Comparison of ENCODE assay signal across 12 mouse cellular contexts in genomic region chr8:111584946-111585345, GRCm38 (mm10). TPM values are rescaled to one million over a fixed set of nuclear protein-coding genes. Genes with fewer than 3 reads are reported as not detected.
DNase-seq lines count a peak whose midpoint lies in the region; ATAC-seq lines count a peak whose summit lies in the region.
"Had no signal": no experiment of that assay in that cellular context is flagged by ENCODE, and none has a peak within 500 bp of the region (broad histone marks: within the 10 kb centered on the region; RNA-seq: fewer than 3 reads in every experiment).

No protein-coding gene starts in this region.

- DNase-seq in heart, adult 9 months (ENCODE audit: low spot score in 2 of 2) = peak; percentile 29 to 35
- no peak for DNase-seq in heart, postnatal 4 days
- peak; percentile 42 for DNase-seq in CD4-positive, CD25-positive, alpha-beta regulatory T cell, adult 2 months (ENCODE audit: low read depth, low spot score)
- peak; percentile 65 for DNase-seq in lung, postnatal 36 days
- no peak for DNase-seq in cerebellum, postnatal 14 days
- no peak for DNase-seq in right cerebral cortex, postnatal 36 days (ENCODE audit: low spot score in 2 of 2)
- DNase-seq: cerebellum, adult 8-10 months; kidney, adult 18-20 months; layer of hippocampus, postnatal 36 days; right cerebral cortex, postnatal 4 days had no signal

- ATAC-seq in activated CD4-positive, CD25-positive, alpha-beta regulatory T cell, adult 4 months = peak; percentile 36

RNA-seq across cellular contexts. Expression of gene Ldhd, which starts 45.2 kb away (rescaled TPM):
- 1 to 10 TPM; 2.7 to 3.8 TPM for total RNA-seq in heart, postnatal 4 days (2021)
- polyA plus RNA-seq in activated CD4-positive, CD25-positive, alpha-beta regulatory T cell, adult 4 months (2017; shearing (Covaris generic)) = 1 to 10 TPM in 1 of 2 experiments, under 1 TPM in 1; 0.18 to 1.2 TPM
- polyA plus RNA-seq: G1E had no signal

RNA-seq across cellular contexts. Expression of gene Znrf1, which starts 49.0 kb away (rescaled TPM):
- total RNA-seq in heart, postnatal 4 days (2021) = 10 to 100 TPM; 60.1 to 60.5 TPM
- polyA plus RNA-seq in activated CD4-positive, CD25-positive, alpha-beta regulatory T cell, adult 4 months (2017; shearing (Covaris generic)) = 10 to 100 TPM; 31.6 to 41.8 TPM

RNA-seq across cellular contexts. Expression of gene Zfp1, which starts 58.3 kb away (rescaled TPM):
- 10 to 100 TPM; 10.1 to 10.5 TPM for total RNA-seq in heart, postnatal 4 days (2021)
- polyA plus RNA-seq in activated CD4-positive, CD25-positive, alpha-beta regulatory T cell, adult 4 months (2017; shearing (Covaris generic)) = 10 to 100 TPM; 28.1 to 33.1 TPM

Comparison
In these comparisons a context has a peak if more than half of its experiments do, and no peak if none do; other contexts are left out.
1. DNase-seq: peak in heart, adult 9 months (2 of 2), CD4-positive, CD25-positive, alpha-beta regulatory T cell, adult 2 months (single experiment) and lung, postnatal 36 days (single experiment); none in heart, postnatal 4 days (single experiment), cerebellum, postnatal 14 days (0 of 2) and right cerebral cortex, postnatal 36 days (0 of 2).